Mouse (Mus musculus) midbrain, postnatal 0 days (tissue): ENCODE results near the gene Cnr2. TPM values are rescaled to one million over a fixed set of nuclear protein-coding genes. Genes with fewer than 3 reads are reported as not detected.

Experiments used
- ATAC-seq: fragments of 200-750 bp; cut with Nextera tagmentation; 2 replicates; pipeline ENCODE4 v1.8.0; 2017; ENCODE audit warnings: moderate number of reproducible peaks, mild to moderate bottlenecking, moderate TSS enrichment, moderate library complexity; ENCODE audit not compliant: low FRiP score
- DNase-seq: peaks from one replicate; pipeline ENCODE4 v3.0.0-alpha.2; 2015; ENCODE audit warnings: low spot score
- H3K27ac ChIP-seq: fragments of 300-500 bp; sonication (generic); 2 replicates; pipeline ENCODE4 v1.5.1; 2014; ENCODE audit warnings: low read depth, mild to moderate bottlenecking, low read length, mixed read lengths
- H3K27me3 ChIP-seq: fragments of 300-500 bp; sonication (generic); 2 replicates; pipeline ENCODE4 v1.6.1; 2014; ENCODE audit warnings: low read length, control low read depth, mixed read lengths; ENCODE audit not compliant: insufficient read depth
- H3K36me3 ChIP-seq: fragments of 300-500 bp; sonication (generic); 2 replicates; pipeline ENCODE4 v1.6.1; 2014; ENCODE audit warnings: low read length, control low read depth, mixed read lengths; ENCODE audit not compliant: insufficient read depth
- H3K4me1 ChIP-seq: fragments of 300-500 bp; sonication (generic); 2 replicates; pipeline ENCODE4 v1.6.1; 2014; ENCODE audit warnings: mild to moderate bottlenecking, control low read depth, antibody characterized with exemption, low read length, mixed read lengths; ENCODE audit not compliant: insufficient read depth
- H3K4me2 ChIP-seq: fragments of 300-500 bp; sonication (generic); 2 replicates; pipeline ENCODE4 v1.6.1; 2014; ENCODE audit warnings: low read depth, mild to moderate bottlenecking, low read length, mixed read lengths; ENCODE audit not compliant: poor library complexity, severe bottlenecking
- H3K4me3 ChIP-seq: fragments of 300-500 bp; sonication (generic); 2 replicates; pipeline ENCODE4 v1.5.1; 2014; ENCODE audit warnings: low read depth, mild to moderate bottlenecking, low read length, moderate library complexity
- H3K9ac ChIP-seq: fragments of 300-500 bp; sonication (generic); replicated peaks from 2 replicates; pipeline ENCODE4 v1.6.1; 2014; ENCODE audit warnings: mild to moderate bottlenecking, low read length, moderate library complexity, mixed read lengths; ENCODE audit not compliant: poor library complexity, severe bottlenecking
- H3K9me3 ChIP-seq: fragments of 300-500 bp; sonication (generic); 2 replicates; pipeline ENCODE4 v1.6.1; 2016; ENCODE audit warnings: low read length, control low read depth
- CTCF ChIP-seq: IDR thresholded peaks from 2 replicates; pipeline ENCODE4 v1.5.1; 2016; ENCODE audit warnings: antibody characterized with exemption, mild to moderate bottlenecking
- WGBS: fragments of 180-500 bp; shearing (Covaris S2); extraction: QIAGEN DNeasy Blood & Tissue Kit; methylation state at CpG from one replicate; pipeline ENCODE4 v1.1.7; 2014; 5-methylcytosine and 5-hydroxymethylcytosine counted together
- polyA plus RNA-seq: library from polyadenylated mRNA; unstranded; fragments of >200 nt; fragmentation: Nextera tagmentation; extraction: Ambion mirVana; gene quantifications from 2 replicates; pipeline ENCODE4 v1.2.1, GENCODE M21; 2015
- total RNA-seq: library from RNA; depleted of rRNA; stranded (reverse); fragments of >200 nt; gene quantifications from 2 replicates; pipeline ENCODE4 v1.2.3, GENCODE M21; 2014

Gene Cnr2
- total and polyA plus RNA-seq, 2 experiments from 2014 or later, result 0.04 to 0.55 TPM

DNA sequence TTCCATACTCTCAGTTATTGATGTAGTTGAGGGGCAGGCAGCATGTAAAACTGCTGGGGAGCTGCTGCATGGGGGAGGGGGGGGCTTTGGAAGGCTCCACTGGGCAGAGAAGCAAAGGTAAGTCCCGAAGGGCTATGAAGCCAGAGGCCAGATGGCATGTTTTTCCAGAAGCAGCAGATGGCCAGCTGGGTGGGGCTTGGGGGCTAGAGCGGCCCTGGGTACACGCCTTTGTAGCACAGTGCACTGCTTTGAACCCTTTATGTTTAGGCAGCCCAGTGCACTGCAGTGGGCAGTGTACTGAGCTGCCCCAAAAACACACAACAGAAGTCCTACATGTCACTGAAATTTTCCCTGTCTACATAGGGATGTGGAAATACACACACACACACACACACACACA lies 17.6 kb downstream of the Cnr2 start:
- Histone ChIP-seq H3K27me3 (no peaks in the 10 kb centered on the region), H3K27ac (no peak overlapping the region), H3K4me2 (no peak overlapping the region), H3K9me3 (no peaks in the 10 kb centered on the region), H3K36me3 (no peaks in the 10 kb centered on the region), H3K9ac (no peak overlapping the region), H3K4me1 (no peaks in the 10 kb centered on the region), H3K4me3 (no peak overlapping the region)
- peak; percentile 78 for DNase-seq
- 36% methylated on average over 3 of the region's 3 CpGs for WGBS
- no peak for TF ChIP-seq CTCF
- ATAC-seq, result no peak

DNA sequence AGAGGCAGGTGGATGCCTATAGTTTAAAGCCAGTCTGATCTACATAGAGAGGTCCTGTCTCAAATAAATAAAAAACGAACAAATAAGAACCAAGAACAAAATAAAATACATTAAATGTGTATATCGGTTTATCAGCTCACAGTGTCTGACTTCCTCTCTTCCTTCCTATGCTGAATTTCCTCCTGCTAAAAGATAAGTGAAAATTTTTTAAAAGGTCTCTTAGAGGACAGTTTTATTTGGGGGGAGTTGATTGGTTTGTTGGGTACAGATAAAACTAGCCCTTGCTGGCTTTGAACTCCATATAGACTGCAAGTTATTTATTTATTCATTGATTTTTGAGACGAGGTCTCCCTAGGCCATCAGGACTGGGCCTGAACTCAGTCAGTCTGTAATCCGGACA lies 18.2 kb downstream of the Cnr2 start:
- 72% methylated on average over 4 of the region's 4 CpGs for WGBS
- ATAC-seq (no peak), DNase-seq (no peak)
- Histone ChIP-seq H3K36me3 (no peaks in the 10 kb centered on the region), H3K4me1 (no peaks in the 10 kb centered on the region), H3K4me2 (no peak overlapping the region), H3K27me3 (no peaks in the 10 kb centered on the region), H3K9ac (no peak overlapping the region), H3K4me3 (no peak overlapping the region), H3K9me3 (no peaks in the 10 kb centered on the region), H3K27ac (no peak overlapping the region)
- no peak for TF ChIP-seq CTCF

- Histone ChIP-seq H3K9ac (no peak overlapping the region), H3K27ac (no peak overlapping the region), H3K27me3 (no peaks in the 10 kb centered on the region), H3K4me1 (peaks cover 5% of the 10 kb centered on the region; the same call in 1 of the 2 replicates), H3K4me3 (no peak overlapping the region), H3K36me3 (0 out of 2 replicates have a peak, but pooled peaks cover 4% of the 10 kb centered on the region), H3K9me3 (no peaks in the 10 kb centered on the region), H3K4me2 (no peak overlapping the region)
- DNase-seq, result no peak
- ATAC-seq, result no peak
- WGBS, result 87% methylated on average over 13 of the region's 13 CpGs
- no peak for TF ChIP-seq CTCF
Measured at GRCm38 (mm10) chr4:135918635-135919279, 23.6 kb downstream of the Cnr2 start.

DNA sequence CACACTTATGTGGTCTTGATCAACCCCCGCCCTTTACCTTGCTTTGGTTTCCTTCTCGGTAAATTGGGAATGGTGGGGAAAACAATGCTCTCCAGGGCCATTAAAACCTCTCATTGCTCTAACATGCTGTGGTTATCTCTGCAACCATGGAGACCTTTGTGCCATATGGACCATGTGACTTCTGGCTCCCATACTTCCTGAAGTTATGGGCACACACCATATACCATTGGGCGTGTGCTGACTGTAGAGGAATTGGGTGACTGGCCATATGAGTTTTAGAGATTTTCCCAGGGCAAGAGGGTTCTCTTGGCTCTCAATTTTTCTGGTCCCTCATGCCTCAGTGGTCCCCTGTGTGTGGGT lies 24.1 kb downstream of the Cnr2 start:
- Histone ChIP-seq H3K4me2 (no peak overlapping the region), H3K4me3 (no peak overlapping the region), H3K27me3 (no peaks in the 10 kb centered on the region), H3K9ac (no peak overlapping the region), H3K36me3 (0 out of 2 replicates have a peak, but pooled peaks cover 4% of the 10 kb centered on the region), H3K9me3 (no peaks in the 10 kb centered on the region), H3K27ac (no peak overlapping the region), H3K4me1 (peaks cover 5% of the 10 kb centered on the region; the same call in 1 of the 2 replicates)
- no peak for TF ChIP-seq CTCF
- no peak for ATAC-seq
- WGBS, result 93% methylated on average over 3 of the region's 3 CpGs
- no peak for DNase-seq

- H3K9ac ChIP-seq, result peak within 1 kb of the TSS; percentile 78
- H3K9me3 ChIP-seq, result no peaks in the 10 kb centered on the region
- peaks cover 5% of the 10 kb centered on the region; the same call in 1 of the 2 replicates for H3K4me1 ChIP-seq
- WGBS, result 1% methylated on average over 60 of the region's 60 CpGs
- H3K36me3 ChIP-seq, result peaks cover 7% of the 10 kb centered on the region; the same call in 1 of the 2 replicates
- peak within 1 kb of the TSS; percentile 87 for H3K4me2 ChIP-seq
- peak; percentile 98 for ATAC-seq
- TF ChIP-seq CTCF, result peak; percentile 85
- DNase-seq, result peak; percentile 98
- peak within 1 kb of the TSS; percentile 75 for H3K27ac ChIP-seq
- H3K4me3 ChIP-seq, result peak within 1 kb of the TSS; percentile 57
- no peaks in the 10 kb centered on the region for H3K27me3 ChIP-seq
Measured at GRCm38 (mm10) chr4:135920304-135921241, 25.4 kb downstream of the Cnr2 start, which contains the start of gene Fuca1. Fuca1 (plus strand) TSS chr4:135920735.
